Mouse (Mus musculus) neural tube, embryonic 12.5 days (tissue): ENCODE measurements at regions not wholly inside any gene's neighbourhood (a gene's known extent, or its start where the extent isn't known, plus 50 kb on each side); places are given as distances from the start of the nearest gene placed in this dataset.
A peak's percentile ranks its signal among the peaks of the same experiment; 100 is the strongest.

Experiments
- ATAC-seq: fragments of 200-750 bp; cut with Nextera tagmentation; 2 replicates; pipeline ENCODE4 v1.8.0; 2017; ENCODE audit warnings: low read depth, mild to moderate bottlenecking, moderate TSS enrichment, moderate library complexity; ENCODE audit not compliant: low FRiP score
- H3K27ac ChIP-seq: fragments of 300-500 bp; sonication (generic); 2 replicates; pipeline ENCODE4 v1.5.1; 2016
- H3K27me3 ChIP-seq: fragments of 300-500 bp; sonication (generic); replicated peaks from 2 replicates; pipeline ENCODE4 v1.6.1; 2016; ENCODE audit warnings: mild to moderate bottlenecking
- H3K36me3 ChIP-seq: fragments of 300-500 bp; sonication (generic); 2 replicates; pipeline ENCODE4 v1.6.1; 2016; ENCODE audit warnings: mild to moderate bottlenecking
- H3K4me1 ChIP-seq: fragments of 300-500 bp; sonication (generic); 2 replicates; pipeline ENCODE4 v1.6.1; 2016
- H3K4me2 ChIP-seq: fragments of 300-500 bp; sonication (generic); replicated peaks from 2 replicates; pipeline ENCODE4 v1.6.1; 2016; ENCODE audit warnings: mild to moderate bottlenecking
- H3K4me3 ChIP-seq: fragments of 300-500 bp; sonication (generic); 2 replicates; pipeline ENCODE4 v1.5.1; 2016
- H3K9ac ChIP-seq: fragments of 300-500 bp; sonication (generic); 2 replicates; pipeline ENCODE4 v1.6.1; 2016; ENCODE audit warnings: mild to moderate bottlenecking
- H3K9me3 ChIP-seq: fragments of 300-500 bp; sonication (generic); 2 replicates; pipeline ENCODE4 v1.6.1; 2016; ENCODE audit warnings: mild to moderate bottlenecking
- WGBS: fragments of 180-500 bp; shearing (Covaris S2); methylation state at CpG from one replicate; pipeline ENCODE4 v1.1.7; 2016; 5-methylcytosine and 5-hydroxymethylcytosine counted together

DNA sequence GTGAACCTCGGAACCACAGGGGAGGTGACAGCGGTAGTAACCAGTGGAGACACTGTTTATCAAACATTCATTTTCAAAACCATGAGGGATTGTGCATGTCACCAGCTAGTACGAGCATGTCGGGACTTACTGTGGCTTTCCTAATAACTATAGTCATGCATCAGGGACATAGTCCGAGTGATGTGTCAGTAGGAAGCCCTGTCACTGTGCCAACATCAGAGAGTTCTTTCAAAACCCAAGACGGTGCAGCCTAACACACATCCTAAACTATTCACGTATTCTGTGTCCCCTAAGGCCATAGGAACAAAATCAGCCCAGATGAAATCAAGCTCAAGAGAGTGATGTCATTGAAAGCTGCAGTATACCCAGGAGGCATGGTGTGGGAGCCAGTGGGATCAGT is 107.0 kb upstream of the S1pr3 start:
- Histone ChIP-seq H3K4me1 (no peaks in the 10 kb centered on the region; the same call in 1 of the 2 replicates), H3K27ac (no peak overlapping the region), H3K9me3 (no peaks in the 10 kb centered on the region), H3K27me3 (no peaks in the 10 kb centered on the region), H3K4me3 (no peak overlapping the region), H3K9ac (no peak overlapping the region), H3K4me2 (no peak overlapping the region), H3K36me3 (no peaks in the 10 kb centered on the region)
- no peak for ATAC-seq
- WGBS = 86% methylated on average over 7 of the region's 7 CpGs

GRCm38 (mm10) chr13:51303112-51303511 is 105.3 kb upstream of the S1pr3 start:
- ATAC-seq = no peak
- WGBS = 70% methylated on average over 3 of the region's 3 CpGs

GRCm38 (mm10) chr13:51304631-51305030 is 103.8 kb upstream of the S1pr3 start:
- no peak overlapping the region for H3K27ac ChIP-seq
- H3K4me1 ChIP-seq = no peaks in the 10 kb centered on the region
- H3K4me2 ChIP-seq = no peak overlapping the region
- no peak overlapping the region for H3K4me3 ChIP-seq
- no peaks in the 10 kb centered on the region for H3K36me3 ChIP-seq
- H3K9me3 ChIP-seq = no peaks in the 10 kb centered on the region
- H3K9ac ChIP-seq = no peak overlapping the region
- no peak for ATAC-seq
- H3K27me3 ChIP-seq = no peaks in the 10 kb centered on the region
- WGBS = 30% methylated on average over 4 of the region's 4 CpGs

More at GRCm38 (mm10) chr13:51303112-51303511, 105.3 kb upstream of the S1pr3 start:
- no peaks in the 10 kb centered on the region for H3K27me3 ChIP-seq
- no peaks in the 10 kb centered on the region for H3K36me3 ChIP-seq
- no peaks in the 10 kb centered on the region for H3K4me1 ChIP-seq
- H3K4me3 ChIP-seq = no peak overlapping the region
- no peak overlapping the region for H3K9ac ChIP-seq
- H3K4me2 ChIP-seq = no peak overlapping the region
- no peak overlapping the region for H3K27ac ChIP-seq
- no peaks in the 10 kb centered on the region for H3K9me3 ChIP-seq

GRCm38 (mm10) chr13:51309446-51309845 is 99.0 kb upstream of the S1pr3 start:
- H3K27ac ChIP-seq = no peak overlapping the region
- peaks cover 17% of the 10 kb centered on the region for H3K4me1 ChIP-seq
- no peak for ATAC-seq

DNA sequence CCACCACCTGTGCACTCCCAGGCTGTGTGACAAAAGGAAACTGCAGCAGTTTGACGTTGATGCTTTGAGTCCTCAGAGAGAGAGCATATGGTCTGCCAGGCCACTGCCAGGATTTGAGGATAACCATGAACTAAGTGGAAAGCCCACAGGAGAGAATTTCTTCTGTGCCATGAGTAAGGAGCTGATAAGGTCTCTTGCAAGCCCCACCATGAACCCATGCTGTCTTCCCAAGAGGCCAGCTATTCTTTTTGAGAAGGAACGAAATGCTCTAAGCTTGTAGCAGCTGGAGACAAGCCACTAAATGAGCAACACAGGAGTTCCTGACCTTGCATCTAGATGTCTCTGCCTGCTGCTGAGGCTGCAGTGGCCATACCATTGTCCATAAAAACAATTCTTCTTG is 98.4 kb upstream of the S1pr3 start:
- Histone ChIP-seq H3K27me3 (no peaks in the 10 kb centered on the region), H3K4me3 (no peak overlapping the region), H3K36me3 (no peaks in the 10 kb centered on the region), H3K27ac (no peak overlapping the region), H3K4me2 (no peak overlapping the region), H3K4me1 (peaks cover 23% of the 10 kb centered on the region), H3K9me3 (no peaks in the 10 kb centered on the region), H3K9ac (no peak overlapping the region)
- WGBS = 59% methylated on average over 2 of the region's 2 CpGs
- no peak for ATAC-seq

More at GRCm38 (mm10) chr13:51309446-51309845, 99.0 kb upstream of the S1pr3 start:
- Histone ChIP-seq H3K9ac (no peak overlapping the region), H3K36me3 (no peaks in the 10 kb centered on the region), H3K9me3 (no peaks in the 10 kb centered on the region), H3K4me3 (no peak overlapping the region), H3K4me2 (no peak overlapping the region), H3K27me3 (no peaks in the 10 kb centered on the region)

- WGBS = 43% methylated on average over 8 of the region's 8 CpGs
- no peak for ATAC-seq
Measured at GRCm38 (mm10) chr13:51311679-51312255, 96.7 kb upstream of the S1pr3 start.

DNA sequence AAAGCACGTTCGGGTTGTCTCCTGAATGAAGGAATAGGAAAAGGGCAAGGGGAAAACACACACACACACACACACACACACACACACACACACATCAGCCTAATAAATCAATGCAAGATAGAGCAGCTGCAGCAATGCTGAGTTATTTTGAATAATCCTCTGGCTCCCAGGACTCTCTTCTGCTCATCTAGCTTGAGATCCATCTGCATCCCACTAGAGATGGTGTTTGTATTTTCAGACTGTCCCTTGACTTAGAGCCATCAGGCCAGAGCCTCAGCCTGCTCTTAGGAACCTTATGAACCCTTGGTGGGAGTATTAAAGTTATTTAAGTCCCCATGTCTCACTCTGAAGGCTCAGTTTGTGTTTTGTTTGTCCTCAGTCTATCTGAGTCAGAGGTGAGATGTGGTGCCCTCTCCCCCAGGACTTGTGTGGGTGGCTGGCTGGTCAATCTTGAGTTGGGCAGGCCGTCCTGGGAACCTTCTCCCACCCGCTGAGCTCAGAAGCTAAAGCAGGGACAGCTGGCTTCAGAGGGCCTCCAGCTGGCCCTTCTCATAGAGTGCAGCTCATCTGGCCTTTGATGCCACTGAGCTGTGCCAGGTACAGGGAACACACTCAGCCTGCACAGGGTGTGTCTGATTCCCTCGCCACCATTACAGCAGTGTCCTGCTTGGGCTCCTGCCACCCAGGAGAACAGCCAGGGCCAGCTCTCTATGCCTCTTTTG is 95.1 kb upstream of the S1pr3 start:
- Histone ChIP-seq H3K9me3 (no peaks in the 10 kb centered on the region), H3K4me1 (peaks cover 31% of the 10 kb centered on the region), H3K4me2 (no peak overlapping the region), H3K27me3 (no peaks in the 10 kb centered on the region), H3K36me3 (no peaks in the 10 kb centered on the region), H3K27ac (no peak overlapping the region), H3K4me3 (no peak overlapping the region), H3K9ac (no peak overlapping the region)
- WGBS = 53% methylated on average over 5 of the region's 5 CpGs
- ATAC-seq = peak; percentile 26; the same call in 1 of the 2 replicates

More at GRCm38 (mm10) chr13:51311679-51312255, 96.7 kb upstream of the S1pr3 start:
- Histone ChIP-seq H3K27ac (no peak overlapping the region), H3K36me3 (no peaks in the 10 kb centered on the region), H3K4me1 (peaks cover 31% of the 10 kb centered on the region), H3K4me2 (no peak overlapping the region), H3K4me3 (no peak overlapping the region), H3K9me3 (no peaks in the 10 kb centered on the region), H3K27me3 (no peaks in the 10 kb centered on the region), H3K9ac (no peak overlapping the region)

- WGBS = 2% methylated on average over 5 of the region's 5 CpGs
- Histone ChIP-seq H3K27me3 (no peaks in the 10 kb centered on the region), H3K9ac (no peak overlapping the region), H3K4me2 (peak overlapping the region; percentile 28), H3K4me3 (no peak overlapping the region), H3K9me3 (no peaks in the 10 kb centered on the region), H3K4me1 (peaks cover 31% of the 10 kb centered on the region), H3K27ac (peak overlapping the region; percentile 47), H3K36me3 (no peaks in the 10 kb centered on the region)
- ATAC-seq = peak; percentile 90
Measured at GRCm38 (mm10) chr13:51314541-51314977, 93.9 kb upstream of the S1pr3 start.

DNA sequence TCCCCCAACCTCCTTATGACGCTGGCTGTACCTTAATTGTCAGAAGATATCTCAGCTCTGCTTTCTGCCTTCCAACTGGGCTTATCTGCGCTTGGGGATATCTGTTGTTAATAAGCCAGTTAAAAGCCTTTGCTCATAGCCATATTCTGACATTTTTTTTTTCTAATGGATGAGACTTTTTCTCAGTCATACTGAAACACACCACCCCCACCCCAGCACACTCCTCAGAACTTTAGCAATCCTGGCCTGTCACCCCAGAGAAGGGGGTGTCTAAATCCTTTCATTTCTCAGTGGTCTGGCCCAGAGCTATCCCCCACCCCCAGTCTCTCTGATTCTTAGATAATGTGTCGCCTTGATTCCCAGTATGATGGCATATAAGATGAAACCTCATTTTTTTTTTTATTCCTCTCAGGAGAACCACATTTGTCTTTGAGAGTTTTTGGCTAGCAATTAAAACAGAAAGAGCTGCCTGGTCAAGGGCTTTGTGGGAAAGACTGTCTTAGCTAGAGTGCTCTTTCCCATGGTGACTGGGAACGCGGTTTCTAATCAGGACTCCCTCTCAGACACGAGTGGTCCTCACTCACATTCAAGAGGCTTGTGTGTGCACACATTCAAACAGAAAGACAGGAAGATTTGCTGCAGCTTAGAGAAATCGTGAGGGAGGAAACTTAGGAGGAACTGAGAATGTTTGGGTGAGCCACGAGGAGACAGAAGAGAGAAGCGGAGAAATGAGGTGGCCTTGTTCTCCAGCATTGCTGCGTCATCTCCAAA is 93.2 kb upstream of the S1pr3 start:
- Histone ChIP-seq H3K9ac (no peak overlapping the region), H3K4me3 (no peak overlapping the region), H3K4me1 (peaks cover 31% of the 10 kb centered on the region), H3K4me2 (peak overlapping the region; percentile 28), H3K9me3 (no peaks in the 10 kb centered on the region), H3K27me3 (no peaks in the 10 kb centered on the region), H3K36me3 (no peaks in the 10 kb centered on the region), H3K27ac (peak overlapping the region; percentile 47)
- WGBS = 51% methylated on average over 10 of the region's 10 CpGs
- ATAC-seq = no peak

- Histone ChIP-seq H3K27ac (no peak overlapping the region), H3K36me3 (no peaks in the 10 kb centered on the region), H3K27me3 (no peaks in the 10 kb centered on the region), H3K4me3 (no peak overlapping the region), H3K4me2 (no peak overlapping the region), H3K4me1 (peaks cover 31% of the 10 kb centered on the region), H3K9me3 (no peaks in the 10 kb centered on the region), H3K9ac (no peak overlapping the region)
- WGBS = 75% methylated on average over 5 of the region's 5 CpGs
- ATAC-seq = no peak
Measured at GRCm38 (mm10) chr13:51315779-51316041, 92.7 kb upstream of the S1pr3 start.

- WGBS = 84% methylated on average over 7 of the region's 7 CpGs
- no peak overlapping the region for H3K9ac ChIP-seq
- no peak overlapping the region for H3K4me3 ChIP-seq
- no peaks in the 10 kb centered on the region for H3K9me3 ChIP-seq
- no peaks in the 10 kb centered on the region for H3K27me3 ChIP-seq
- no peaks in the 10 kb centered on the region for H3K36me3 ChIP-seq
- H3K4me1 ChIP-seq = 0 out of 2 replicates have a peak, but pooled peaks cover 2% of the 10 kb centered on the region
- no peak for ATAC-seq
- no peak overlapping the region for H3K27ac ChIP-seq
- H3K4me2 ChIP-seq = no peak overlapping the region
Measured at GRCm38 (mm10) chr13:51323058-51323715, 85.3 kb upstream of the S1pr3 start.

DNA sequence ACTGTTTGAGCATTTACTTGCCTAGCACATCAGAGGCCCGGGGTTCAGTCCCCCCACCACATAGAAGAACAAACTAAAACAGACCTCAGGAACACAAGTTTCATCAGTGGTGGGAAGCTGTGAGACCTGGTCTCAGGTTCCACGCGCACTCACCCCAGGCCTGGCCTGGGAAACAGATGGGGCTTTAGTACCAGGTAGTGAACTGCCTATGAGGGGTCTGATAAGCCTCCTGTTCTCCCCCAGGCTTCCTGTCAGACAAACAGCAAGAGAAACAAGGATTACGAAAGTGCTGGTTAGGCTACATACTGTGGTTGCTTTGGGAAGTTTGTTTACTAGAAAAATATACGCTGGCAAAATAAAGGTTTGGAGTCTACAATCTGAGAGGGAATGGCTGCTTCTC is 83.7 kb upstream of the S1pr3 start:
- 0 out of 2 replicates have a peak, but pooled peaks cover 12% of the 10 kb centered on the region for H3K4me1 ChIP-seq
- H3K27ac ChIP-seq = no peak overlapping the region
- no peaks in the 10 kb centered on the region for H3K27me3 ChIP-seq
- no peak overlapping the region for H3K9ac ChIP-seq
- no peaks in the 10 kb centered on the region for H3K9me3 ChIP-seq
- H3K4me2 ChIP-seq = no peak overlapping the region
- WGBS = 86% methylated on average over 5 of the region's 5 CpGs
- H3K36me3 ChIP-seq = no peaks in the 10 kb centered on the region
- no peak for ATAC-seq
- no peak overlapping the region for H3K4me3 ChIP-seq
